Mouse (Mus musculus) heart, adult 2 months (tissue): Measurements from ENCODE around the gene Pde8b. TPM values are rescaled to one million over a fixed set of nuclear protein-coding genes. Genes with fewer than 3 reads are reported as not detected.

Experiments
- DNase-seq, 2 experiments: peaks; one replicate each; pipeline ENCODE4 v3.0.0; 2021
- H3K27ac ChIP-seq: fragments of 200-600 bp; 2 replicates; pipeline ENCODE4 v1.8.1; 2022
- H3K27me3 ChIP-seq: fragments of 200-500 bp; 2 replicates; pipeline ENCODE4 v1.6.1; 2012; ENCODE audit warnings: mild to moderate bottlenecking, low read length, inconsistent platforms, mixed read lengths; ENCODE audit not compliant: control insufficient read depth, insufficient read depth
- H3K36me3 ChIP-seq: fragments of 200-500 bp; 2 replicates; pipeline ENCODE4 v1.6.1; 2012; ENCODE audit warnings: low read length, inconsistent platforms; ENCODE audit not compliant: control insufficient read depth, insufficient read depth
- H3K4me1 ChIP-seq: fragments of 200-500 bp; 2 replicates; pipeline ENCODE4 v1.6.1; 2011; ENCODE audit warnings: low read length; ENCODE audit not compliant: control insufficient read depth, insufficient read depth
- H3K4me3 ChIP-seq: fragments of 200-600 bp; 2 replicates; pipeline ENCODE4 v1.8.1; 2022
- H3K79me2 ChIP-seq: fragments of 200-500 bp; replicated peaks from 2 replicates; pipeline ENCODE4 v1.6.1; 2012; ENCODE audit warnings: mild to moderate bottlenecking, inconsistent platforms, low read length, moderate library complexity, mixed read lengths; ENCODE audit not compliant: control insufficient read depth, insufficient read depth
- H3K9ac ChIP-seq: fragments of 200-500 bp; 2 replicates; pipeline ENCODE4 v1.6.1; 2012; ENCODE audit warnings: low read depth, mild to moderate bottlenecking, control low read depth, inconsistent platforms, low read length, mixed read lengths
- CTCF ChIP-seq: fragments of 200-600 bp; IDR thresholded peaks from 2 replicates; pipeline ENCODE4 v1.8.1; 2022; ENCODE audit warnings: antibody characterized with exemption, mild to moderate bottlenecking, moderate library complexity
- EP300 ChIP-seq: fragments of 200-500 bp; IDR thresholded peaks from 2 replicates; pipeline ENCODE4 v1.6.1; 2011; ENCODE audit warnings: low read depth, low read length, control low read depth; ENCODE audit not compliant: insufficient read depth
- POLR2A ChIP-seq: fragments of 200-500 bp; IDR thresholded peaks from 2 replicates; pipeline ENCODE4 v1.6.1; 2011; ENCODE audit warnings: mild to moderate bottlenecking, low read depth, low read length, control low read depth; ENCODE audit not compliant: insufficient read depth
- WGBS: fragments of 180-500 bp; shearing (Covaris S2); methylation state at CpG from one replicate; pipeline ENCODE4 v1.1.7; 2018; 5-methylcytosine and 5-hydroxymethylcytosine counted together
- intact Hi-C: fragments of 180-260 bp; cut with DNase I; formaldehyde crosslinking; loops from one replicate; pipeline ENCODE4 v1.15.1; 2025
- polyA plus RNA-seq: library from polyadenylated mRNA; depleted of rRNA; stranded (reverse); fragments of >200 nt; gene quantifications from 2 replicates; pipeline ENCODE4 v1.2.3, GENCODE M21; 2012
- total RNA-seq, 2 experiments: library from RNA; stranded (reverse); gene quantifications; 2 replicates each; pipeline ENCODE4 v1.2.3; 2021

The Pde8b gene
- total and polyA plus RNA-seq, 3 experiments: 1.7 to 5.0 (median 2.6) TPM

GRCm38 (mm10) chr13:95140460-95141079, 109.6 kb downstream of the Pde8b start:
- no peaks in the 10 kb centered on the region for H3K36me3 ChIP-seq
- no peak for DNase-seq
- H3K9ac ChIP-seq: no peak overlapping the region
- H3K27ac ChIP-seq: no peak overlapping the region
- TF ChIP-seq POLR2A (no peak), CTCF (no peak), EP300 (no peak)
- no peaks in the 10 kb centered on the region for H3K4me1 ChIP-seq
- no peak overlapping the region for H3K4me3 ChIP-seq
- 84% methylated on average over 4 of the region's 4 CpGs for WGBS
- H3K79me2 ChIP-seq: no peaks in the 10 kb centered on the region
- intact Hi-C loops: no loop called here
- H3K27me3 ChIP-seq: no peaks in the 10 kb centered on the region

DNA sequence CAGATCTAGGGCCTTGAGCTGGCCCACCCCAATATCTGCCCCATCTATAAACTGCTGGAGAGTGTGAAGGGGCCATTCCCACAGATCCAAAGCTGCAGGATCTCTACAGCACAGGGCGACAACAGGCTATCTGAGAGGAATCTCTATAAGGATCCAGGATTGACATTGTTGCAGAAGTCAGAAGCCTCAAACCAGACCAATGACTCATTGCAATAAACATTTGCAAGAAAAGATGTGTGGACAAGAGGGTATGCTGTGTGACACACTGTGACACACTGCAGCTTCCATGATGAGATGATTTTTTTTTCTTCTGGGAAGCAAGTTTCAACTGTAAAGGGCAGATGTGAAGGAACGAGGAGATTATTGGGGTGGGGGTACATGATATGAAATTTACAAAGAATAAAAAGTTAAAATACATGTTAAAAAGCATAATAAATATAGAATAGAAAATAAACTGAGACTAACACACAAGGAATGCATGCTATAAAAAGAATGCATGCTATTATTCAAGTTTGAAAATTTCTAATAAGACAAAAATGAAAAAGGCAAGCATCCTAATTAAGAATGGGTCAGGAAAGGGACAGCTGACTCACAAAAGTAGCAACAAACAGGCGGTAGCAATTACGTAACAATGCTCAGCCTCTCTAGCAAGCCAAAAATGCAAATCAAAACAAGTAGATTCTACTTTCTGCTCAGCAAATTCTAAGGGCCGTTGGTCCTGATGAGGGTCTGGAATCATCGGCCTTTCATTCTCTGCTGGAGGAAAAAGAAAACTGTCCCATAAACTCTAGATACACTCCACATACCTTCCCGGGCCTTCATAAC, 114.6 kb downstream of the Pde8b start:
- Histone ChIP-seq H3K9ac (no peak overlapping the region), H3K4me1 (no peaks in the 10 kb centered on the region), H3K4me3 (no peak overlapping the region), H3K27me3 (no peaks in the 10 kb centered on the region), H3K79me2 (no peaks in the 10 kb centered on the region), H3K36me3 (no peaks in the 10 kb centered on the region), H3K27ac (no peak overlapping the region)
- DNase-seq: no peak
- intact Hi-C loops: no loop called here
- WGBS: 84% methylated on average over 7 of the region's 7 CpGs
- TF ChIP-seq EP300 (no peak), CTCF (no peak), POLR2A (no peak)

DNA sequence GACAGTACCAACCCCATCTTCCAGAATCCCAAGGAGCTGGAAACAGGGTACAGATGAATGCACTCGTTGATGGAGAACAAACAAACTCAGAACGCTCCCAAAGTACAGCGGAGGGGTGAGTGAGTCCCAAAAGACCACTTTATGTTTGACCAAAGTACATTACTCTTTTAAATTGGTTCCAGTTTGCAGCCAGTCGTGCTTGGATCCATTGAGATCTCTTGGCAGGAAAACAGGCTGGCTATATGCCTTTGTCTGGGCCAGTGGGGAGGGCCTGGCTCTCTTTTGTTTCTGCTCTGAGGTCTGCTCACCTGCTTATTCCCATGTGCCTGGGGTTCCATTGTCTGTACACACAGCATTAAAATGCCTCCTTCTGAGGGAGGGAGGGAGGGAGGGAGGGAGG, 118.3 kb downstream of the Pde8b start:
- WGBS: 61% methylated on average over 4 of the region's 4 CpGs
- Histone ChIP-seq H3K4me1 (no peaks in the 10 kb centered on the region; the same call in 1 of the 2 replicates), H3K27ac (no peak overlapping the region), H3K79me2 (no peaks in the 10 kb centered on the region), H3K4me3 (no peak overlapping the region), H3K36me3 (no peaks in the 10 kb centered on the region), H3K27me3 (no peaks in the 10 kb centered on the region), H3K9ac (no peak overlapping the region)
- no peak for DNase-seq
- intact Hi-C loops: no loop called here
- TF ChIP-seq EP300 (no peak), CTCF (no peak), POLR2A (no peak)

DNA sequence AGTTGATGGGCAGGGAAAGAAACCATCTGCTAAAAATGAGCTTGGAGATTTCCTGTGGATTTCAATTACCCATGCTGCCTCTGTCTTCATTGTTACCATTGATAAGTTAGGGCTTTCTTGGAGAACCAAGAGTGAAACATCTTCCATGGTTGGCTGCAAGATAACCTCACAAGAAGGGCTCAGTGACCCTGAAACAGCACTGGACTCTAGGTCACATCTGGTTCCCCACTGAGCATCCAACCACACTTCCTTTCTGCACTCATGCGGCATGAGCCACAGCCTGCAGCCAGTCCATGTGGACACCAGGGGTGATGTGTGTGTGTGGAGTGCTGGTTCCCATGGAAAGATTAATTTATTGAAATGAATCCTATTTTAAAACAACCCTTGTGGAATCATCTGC, 119.1 kb downstream of the Pde8b start:
- H3K79me2 ChIP-seq: no peaks in the 10 kb centered on the region
- no peaks in the 10 kb centered on the region; the same call in 1 of the 2 replicates for H3K4me1 ChIP-seq
- WGBS: 47% methylated on average over 1 of the region's 1 CpGs
- DNase-seq: no peak
- no peak overlapping the region for H3K27ac ChIP-seq
- no peak for TF ChIP-seq EP300
- no peak for TF ChIP-seq CTCF
- no peak for TF ChIP-seq POLR2A
- H3K36me3 ChIP-seq: no peaks in the 10 kb centered on the region
- intact Hi-C loops: no loop called here
- no peak overlapping the region for H3K4me3 ChIP-seq
- no peak overlapping the region for H3K9ac ChIP-seq
- no peaks in the 10 kb centered on the region for H3K27me3 ChIP-seq

GRCm38 (mm10) chr13:95127288-95127687, 122.8 kb downstream of the Pde8b start:
- no peak overlapping the region for H3K4me3 ChIP-seq
- WGBS: 80% methylated on average over 10 of the region's 10 CpGs
- no peak overlapping the region for H3K9ac ChIP-seq
- H3K4me1 ChIP-seq: no peaks in the 10 kb centered on the region; the same call in 1 of the 2 replicates
- H3K27me3 ChIP-seq: no peaks in the 10 kb centered on the region
- no peak for TF ChIP-seq EP300
- no peak for TF ChIP-seq POLR2A
- TF ChIP-seq CTCF: no peak
- H3K27ac ChIP-seq: no peak overlapping the region
- no peaks in the 10 kb centered on the region for H3K79me2 ChIP-seq
- DNase-seq: no peak
- intact Hi-C loops: no loop called here
- no peaks in the 10 kb centered on the region for H3K36me3 ChIP-seq

DNA sequence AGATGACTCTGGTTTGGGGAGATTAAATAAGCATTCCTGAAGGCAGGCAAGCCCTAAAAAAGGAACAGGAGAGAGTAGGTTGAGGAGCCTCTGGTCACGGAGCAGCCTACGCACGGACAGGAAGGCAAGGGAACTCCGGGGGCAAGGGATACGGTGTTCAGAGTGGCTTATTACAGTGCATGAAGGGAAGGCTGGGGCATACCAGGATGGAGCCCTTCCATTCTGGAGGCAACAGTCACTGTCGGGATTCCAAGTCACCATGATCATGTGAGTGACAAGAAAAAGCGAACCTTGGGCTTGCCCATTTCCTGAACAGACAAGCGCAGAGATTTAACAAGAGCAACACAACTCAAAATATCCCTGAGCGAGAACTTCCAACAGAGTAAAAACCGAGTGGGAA, 123.3 kb downstream of the Pde8b start:
- Histone ChIP-seq H3K36me3 (no peaks in the 10 kb centered on the region), H3K4me1 (no peaks in the 10 kb centered on the region; the same call in 1 of the 2 replicates), H3K79me2 (no peaks in the 10 kb centered on the region), H3K27me3 (no peaks in the 10 kb centered on the region), H3K4me3 (no peak overlapping the region), H3K9ac (no peak overlapping the region), H3K27ac (no peak overlapping the region)
- TF ChIP-seq CTCF (no peak), EP300 (no peak), POLR2A (no peak)
- intact Hi-C loops: no loop called here
- WGBS: 77% methylated on average over 10 of the region's 10 CpGs
- no peak for DNase-seq
